Mouse (Mus musculus): ENCODE results near the gene Gabbr1.
"Not testable (repeated sequence)": the region's sequence is repeated elsewhere in the genome, so short reads cannot be mapped to it uniquely, and the experiment has no call there.

Gene Gabbr1

DNA sequence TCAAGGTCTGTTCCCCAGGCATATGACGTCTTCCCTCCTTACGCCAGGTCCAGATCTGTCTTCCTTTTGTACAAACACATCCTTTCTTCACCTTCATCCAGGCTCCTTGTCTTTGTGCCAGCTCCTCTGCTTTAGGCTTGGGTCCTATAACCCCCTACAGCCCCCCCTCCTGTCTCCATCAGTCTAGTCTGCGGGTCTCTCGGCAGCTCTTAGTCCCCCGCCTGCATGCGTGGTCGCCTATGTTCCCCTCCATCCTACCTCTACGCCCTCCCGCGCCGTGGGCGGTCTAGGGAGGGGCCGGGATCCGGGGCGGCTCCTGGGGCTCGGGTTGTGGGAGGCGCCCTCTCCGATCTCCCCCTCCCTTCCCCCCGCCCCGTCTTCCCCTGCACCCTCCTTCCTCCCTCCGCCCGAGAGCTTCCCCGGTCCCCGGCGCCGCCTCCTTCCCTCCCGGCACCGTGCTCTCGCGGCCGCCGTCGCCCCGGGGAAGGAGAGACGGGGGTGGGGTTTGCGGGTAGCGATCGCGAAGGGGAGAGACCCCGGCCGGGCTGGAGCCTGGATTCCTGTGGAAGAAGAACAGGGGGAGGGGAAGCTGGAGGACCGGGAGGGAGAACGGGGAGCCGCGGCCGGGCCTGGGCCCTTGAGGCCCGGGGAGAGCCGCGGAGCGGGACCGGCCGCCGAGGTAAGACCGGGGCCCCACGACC is at the start of gene Gabbr1:
TSS of gene Gabbr1 (plus strand) at position 356 of the 701 bp plus-strand sequence.
- peak; percentile 46 to 59 for DNase-seq (ENCODE audit: low read depth in 2 of 2, low spot score in 2 of 2)

DNA sequence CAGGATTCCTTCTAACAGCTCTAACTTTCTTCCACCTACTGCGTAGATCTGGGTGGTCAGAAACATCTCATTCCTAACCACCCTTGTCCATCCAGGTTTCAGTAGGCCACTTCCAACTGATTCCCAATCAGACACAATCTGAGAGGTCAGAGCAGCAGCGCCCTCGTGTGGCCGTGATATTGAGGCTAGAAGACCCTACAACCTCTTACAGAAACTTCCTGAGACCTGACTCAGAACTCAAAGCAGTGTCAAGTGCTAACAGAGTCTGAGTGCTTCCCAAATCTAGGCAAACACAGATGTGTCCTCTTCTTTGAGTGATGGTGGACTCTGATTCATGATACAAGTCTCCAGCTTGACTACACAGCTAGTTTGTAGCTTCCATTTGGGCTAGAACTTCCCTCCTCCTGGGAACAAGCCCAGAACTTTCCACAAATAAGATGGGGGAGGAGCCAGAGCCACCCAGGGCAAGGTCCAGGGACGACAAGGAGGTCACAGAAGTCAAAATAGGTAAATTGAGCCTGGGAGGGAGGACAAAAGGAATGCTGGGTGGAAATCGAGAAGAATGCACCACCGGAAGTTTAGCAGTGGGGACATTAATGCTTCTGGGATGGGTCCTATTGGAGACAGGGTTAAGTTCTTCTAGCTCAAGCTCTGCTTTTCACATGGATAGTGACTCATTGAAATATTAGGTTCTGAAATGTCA is 48.6 kb upstream of the Gabbr1 start:
- peak; percentile 24 to 38 for DNase-seq (ENCODE audit: low read depth in 2 of 2, low spot score in 2 of 2)

DNA sequence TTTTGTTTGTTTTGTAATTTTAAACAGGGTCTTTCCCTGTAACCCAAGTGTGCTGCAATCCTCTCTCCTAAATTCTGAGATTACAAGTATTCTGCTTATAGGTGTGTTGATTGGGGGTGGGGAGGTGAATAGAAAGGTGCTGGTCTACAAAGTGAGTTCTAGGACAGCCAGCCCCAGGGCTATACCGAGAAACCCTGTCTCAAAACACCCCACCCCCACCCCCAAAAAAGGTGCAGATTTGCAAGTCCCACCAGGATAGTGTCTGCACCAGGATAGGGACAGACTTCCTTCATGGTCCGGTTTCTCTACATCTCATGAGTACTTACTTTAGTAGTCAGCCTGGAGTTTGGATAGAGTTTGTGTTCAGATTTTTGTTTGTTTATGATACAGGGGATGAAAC is 47.3 kb upstream of the Gabbr1 start:
- no peak for DNase-seq (ENCODE audit: low read depth in 2 of 2, low spot score in 2 of 2)

DNA sequence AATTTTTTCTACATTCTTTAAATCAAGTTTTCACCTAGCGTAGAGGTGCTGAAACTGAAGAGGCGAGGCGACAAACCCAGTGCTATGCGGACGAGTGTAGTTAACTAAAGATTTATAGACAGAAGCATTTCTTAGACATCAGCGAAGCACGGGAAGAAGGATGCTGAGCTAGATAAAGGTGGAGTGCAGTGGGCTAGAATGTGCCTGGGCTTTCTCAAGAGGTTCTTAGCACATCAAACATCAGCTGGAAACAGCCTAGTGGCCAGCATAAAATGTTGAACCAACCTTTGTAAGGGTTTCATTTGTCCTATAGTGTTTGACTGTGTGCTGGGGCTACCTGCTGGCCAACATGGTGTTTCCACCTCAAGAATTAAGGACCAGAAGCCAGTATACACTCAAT is 44.9 kb upstream of the Gabbr1 start, which contains the start of gene Zfp57:
TSS of gene Zfp57 (plus strand) at position 301 of the 400 bp plus-strand sequence.
- DNase-seq (ENCODE audit: low read depth in 2 of 2, low spot score in 2 of 2) = no peak

DNA sequence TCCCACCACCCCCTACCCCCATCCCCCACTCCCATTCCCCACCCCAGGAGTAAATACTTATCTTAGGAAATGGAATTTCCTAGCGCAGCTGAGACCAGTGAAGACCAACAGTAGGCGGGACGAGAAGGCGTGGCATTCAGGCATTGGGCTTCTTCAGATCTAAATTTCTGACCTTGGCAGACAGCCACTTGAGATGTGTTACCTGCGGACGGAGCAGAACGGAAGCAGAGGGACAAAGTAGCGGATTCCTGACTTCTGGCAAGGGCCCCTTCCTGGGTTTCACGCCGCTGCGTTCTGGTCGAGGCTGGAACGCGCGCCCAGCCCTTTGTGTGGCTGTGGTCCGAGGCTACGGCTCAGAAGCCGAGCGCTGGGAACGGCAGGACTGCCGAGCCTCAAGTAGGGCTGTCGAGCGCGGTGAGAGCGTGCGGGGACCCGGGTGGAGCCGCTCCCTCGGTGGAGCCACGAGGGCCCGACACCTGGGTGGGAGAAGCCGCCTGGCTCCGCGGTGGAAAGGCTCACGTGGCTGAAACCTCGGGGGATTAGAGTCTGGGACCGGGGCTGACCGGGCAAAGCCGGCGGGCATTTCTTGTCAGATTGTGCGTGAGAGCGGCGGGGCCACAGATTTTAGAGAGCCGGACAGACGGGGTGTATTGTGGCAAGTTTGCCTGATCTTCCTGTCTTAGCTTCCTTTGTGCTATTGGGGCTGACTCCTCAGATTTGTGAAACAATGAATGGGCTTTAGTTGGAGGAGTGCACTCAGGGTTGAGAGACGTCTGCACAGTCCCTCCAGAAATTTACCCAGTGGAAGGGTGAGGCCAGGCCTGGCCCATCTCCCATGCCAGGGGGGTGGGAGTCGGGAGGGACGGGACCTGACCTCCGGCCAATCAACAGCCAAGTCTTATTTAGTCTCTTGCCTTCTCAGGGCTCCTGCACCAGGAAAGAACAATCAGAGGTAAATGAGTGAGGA is 43.1 kb upstream of the Gabbr1 start:
- DNase-seq (ENCODE audit: low read depth in 2 of 2, low spot score in 2 of 2) = no peak

DNA sequence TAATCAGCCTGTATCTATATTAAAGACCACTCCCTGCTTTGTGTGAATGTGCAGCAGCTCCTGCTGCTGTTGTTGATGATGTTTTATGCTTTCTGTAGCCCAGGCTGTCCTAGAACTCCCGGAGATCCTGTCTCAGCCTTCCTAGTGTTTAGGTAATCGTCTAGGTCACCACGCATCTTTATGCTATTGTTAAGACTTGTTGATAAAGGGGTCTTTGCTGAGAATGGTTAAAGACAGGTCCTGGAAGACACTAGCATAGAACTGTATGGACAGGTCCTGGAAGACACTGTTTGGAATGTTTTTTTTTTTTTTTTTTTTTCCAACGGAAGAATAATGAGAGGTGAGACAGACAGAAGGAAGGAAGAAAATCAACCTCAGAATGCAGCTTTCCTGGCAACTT is 42.4 kb upstream of the Gabbr1 start:
- no peak for DNase-seq (ENCODE audit: low read depth in 2 of 2, low spot score in 2 of 2)

DNA sequence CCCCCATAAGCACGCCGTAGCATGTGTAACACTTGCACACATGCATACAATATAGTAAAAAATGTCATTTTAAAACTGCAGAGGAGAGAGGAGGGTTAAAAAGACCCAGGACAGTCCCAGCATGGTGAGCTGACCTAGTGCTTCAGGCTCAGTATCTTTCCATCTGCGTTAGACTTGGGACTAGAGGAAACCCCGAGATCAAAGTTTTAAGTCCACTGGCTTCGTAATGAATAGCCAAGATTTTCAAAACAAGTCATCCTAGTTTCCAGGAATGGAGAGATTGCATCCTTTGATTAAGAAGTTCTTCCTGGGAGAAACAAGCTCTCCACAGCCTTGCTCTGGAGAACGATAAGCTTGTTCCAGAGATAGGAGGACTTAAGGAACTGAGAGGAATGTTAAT is 37.6 kb upstream of the Gabbr1 start:
- no peak for DNase-seq (ENCODE audit: low read depth in 2 of 2, low spot score in 2 of 2)

DNA sequence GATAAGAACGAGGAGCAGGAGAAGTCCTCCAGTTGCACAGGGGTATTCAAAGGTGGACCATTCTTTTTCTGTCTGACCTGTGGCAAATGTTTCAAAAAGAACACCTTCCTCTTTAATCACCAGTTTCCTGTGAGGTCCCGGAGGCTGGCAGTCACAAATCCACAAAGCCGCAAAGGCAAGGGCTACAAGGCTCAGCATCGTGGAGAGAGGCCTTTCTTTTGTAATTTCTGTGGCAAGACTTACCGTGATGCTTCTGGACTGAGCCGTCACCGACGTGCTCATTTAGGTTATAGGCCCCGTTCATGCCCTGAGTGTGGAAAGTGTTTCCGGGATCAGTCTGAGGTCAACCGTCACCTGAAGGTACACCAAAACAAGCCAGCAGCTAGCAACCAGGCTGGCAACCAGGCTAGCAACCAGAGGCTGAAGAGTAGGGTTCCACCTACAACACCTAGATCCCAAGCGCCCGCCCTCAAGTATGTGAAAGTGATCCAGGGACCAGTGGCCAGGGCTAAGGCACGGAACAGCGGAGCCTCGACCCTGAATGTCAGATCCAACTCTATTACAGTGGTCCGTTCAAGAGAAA is 36.2 kb upstream of the Gabbr1 start:
- DNase-seq (ENCODE audit: low read depth in 2 of 2, low spot score in 2 of 2) = peak in 1 of 2 experiments; percentile 3

DNA sequence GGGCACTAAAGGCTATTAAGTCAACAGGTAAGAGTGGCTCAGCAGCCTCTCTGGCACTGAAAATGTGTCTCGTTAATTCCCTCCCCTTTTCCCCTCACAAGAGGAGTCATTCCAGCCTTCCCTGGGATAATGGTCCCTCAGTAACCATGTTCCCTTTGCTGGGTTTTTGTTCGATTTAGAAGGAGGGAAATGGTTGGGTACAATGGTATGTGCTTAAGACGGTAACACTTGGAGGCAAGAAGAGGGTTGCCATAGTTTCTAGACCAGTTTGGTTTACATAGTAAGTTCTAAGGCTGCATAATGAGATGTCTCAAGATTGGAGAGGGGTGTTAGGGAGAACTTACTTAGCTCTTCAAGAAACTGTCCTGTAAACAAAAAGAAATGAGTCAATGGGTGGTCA is 34.0 kb upstream of the Gabbr1 start:
- no peak for DNase-seq (ENCODE audit: low read depth in 2 of 2, low spot score in 2 of 2)

DNA sequence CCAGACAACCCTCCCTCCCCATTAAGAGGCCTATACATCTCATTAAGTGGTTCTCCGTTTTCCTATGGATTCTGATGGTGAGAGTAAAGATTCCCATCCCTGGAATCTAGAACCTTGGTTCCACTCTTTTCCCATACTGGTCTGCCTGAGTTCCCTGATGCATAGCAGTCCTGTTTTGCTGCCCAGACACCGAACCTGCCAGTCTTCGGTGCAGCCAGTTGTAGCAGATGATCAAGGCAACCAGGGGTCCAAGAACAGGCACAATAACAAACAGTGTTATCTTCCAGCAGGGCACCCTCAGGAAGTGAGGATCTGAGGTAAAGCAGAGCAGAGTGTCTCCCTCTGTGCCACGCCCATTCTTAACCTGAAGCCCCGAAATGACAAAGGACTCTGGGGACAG is 33.6 kb upstream of the Gabbr1 start:
- DNase-seq (ENCODE audit: low read depth in 2 of 2, low spot score in 2 of 2) = no peak

DNA sequence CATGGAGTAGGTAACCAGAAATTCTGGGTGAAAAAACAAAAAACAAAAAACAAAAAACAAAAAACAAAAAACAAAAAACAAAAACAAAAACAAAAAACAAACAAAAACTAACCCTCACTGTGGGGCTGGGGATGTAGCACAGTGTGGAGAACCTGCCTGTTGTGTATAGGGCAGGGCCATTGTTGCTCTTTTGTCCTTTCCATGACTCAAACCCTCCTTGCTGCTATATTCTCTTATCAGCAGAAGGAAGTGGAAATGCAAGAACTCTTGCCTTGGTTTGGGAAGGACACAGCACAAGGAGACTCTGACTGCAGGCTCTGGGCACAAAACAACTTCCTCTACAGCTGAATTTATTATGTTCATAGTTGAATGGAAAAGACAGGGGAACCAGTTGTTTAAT is 29.4 kb upstream of the Gabbr1 start:
- no peak for DNase-seq (ENCODE audit: low read depth in 2 of 2, low spot score in 2 of 2)

DNA sequence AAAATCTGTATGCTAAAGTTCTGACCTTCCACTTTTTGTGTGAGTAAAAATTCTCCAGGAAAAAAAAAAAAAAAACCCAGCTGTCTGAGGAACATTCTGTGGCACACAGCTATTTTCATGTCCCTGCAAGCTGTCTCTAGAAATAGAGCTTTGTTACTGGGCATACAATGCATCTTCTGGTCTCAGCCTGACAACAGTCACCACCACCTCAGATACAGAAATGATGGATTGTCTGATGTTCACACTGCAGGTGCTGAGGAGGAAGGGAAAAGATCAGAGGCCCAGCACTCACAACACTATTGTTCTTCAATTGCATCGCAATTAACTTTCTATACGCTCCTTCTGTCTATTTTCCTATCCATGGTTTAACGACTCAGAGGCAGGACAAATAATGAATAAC is 27.4 kb upstream of the Gabbr1 start:
- DNase-seq (ENCODE audit: low read depth in 2 of 2, low spot score in 2 of 2) = no peak

DNA sequence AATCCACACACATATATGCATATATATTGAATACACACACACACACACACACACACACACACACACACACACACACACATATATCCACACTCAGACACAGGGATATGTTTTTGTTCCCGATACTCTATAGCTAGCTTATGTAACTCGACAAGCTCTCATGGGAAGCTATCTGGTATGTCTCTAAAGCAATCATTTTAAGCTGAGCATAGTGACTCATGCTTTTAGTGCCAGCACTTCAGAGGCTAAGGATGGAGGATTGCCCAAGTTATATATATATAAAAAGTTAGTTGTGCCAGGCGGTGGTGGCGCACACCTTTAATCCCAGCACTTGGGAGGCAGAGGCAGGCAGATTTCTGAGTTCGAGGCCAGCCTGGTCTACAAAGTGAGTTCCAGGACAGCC is 26.5 kb upstream of the Gabbr1 start:
- not testable (repeated sequence) for DNase-seq (ENCODE audit: low read depth in 2 of 2, low spot score in 2 of 2)

DNA sequence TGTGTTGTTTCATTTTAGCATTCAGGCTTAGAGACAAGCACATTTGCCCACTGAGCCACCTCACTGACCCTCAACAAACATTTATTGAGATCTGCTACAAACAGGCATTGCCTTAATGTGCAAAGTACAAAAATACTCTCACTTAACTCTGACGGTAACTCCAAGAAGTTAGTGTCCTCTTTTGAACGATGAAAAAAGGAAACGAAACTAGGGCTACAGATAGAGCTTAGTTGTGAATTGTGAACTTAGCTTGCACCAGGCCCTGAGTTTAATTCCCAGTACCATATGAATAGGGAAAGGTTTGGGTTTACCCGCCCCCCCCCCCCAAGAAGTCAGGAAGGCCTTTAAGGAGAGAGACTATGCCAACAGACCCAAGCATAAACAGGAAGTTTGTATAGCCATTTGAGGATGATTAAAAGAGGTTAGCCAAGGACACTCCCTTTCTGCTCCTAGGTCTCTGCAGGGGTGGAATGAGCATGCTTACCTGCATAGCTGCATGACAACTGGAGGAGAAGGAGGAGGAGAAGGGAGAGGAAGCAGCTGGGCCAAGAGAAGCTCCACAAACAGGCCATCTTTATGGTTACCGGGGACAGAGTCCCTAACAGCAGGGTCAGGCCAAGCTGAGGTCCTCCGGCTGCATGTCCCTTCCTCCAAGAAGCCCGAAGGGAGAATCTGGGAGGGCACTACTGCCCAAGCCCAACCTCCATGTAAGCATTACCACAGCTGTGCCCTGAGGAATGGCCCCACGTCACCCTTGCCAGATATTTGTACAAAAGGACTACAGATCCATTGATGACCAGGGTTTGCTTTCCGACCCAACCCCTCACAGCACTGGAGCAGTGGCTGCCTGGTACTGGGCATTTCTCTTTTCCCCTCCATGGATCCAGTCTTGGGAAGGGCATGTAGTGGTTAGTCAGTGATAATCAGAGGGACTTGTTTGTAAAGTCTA is 22.9 kb upstream of the Gabbr1 start, which contains the start of gene Mog:
TSS of gene Mog (minus strand) at position 771 of the 949 bp plus-strand sequence.
- no peak for DNase-seq (ENCODE audit: low read depth in 2 of 2, low spot score in 2 of 2)

DNA sequence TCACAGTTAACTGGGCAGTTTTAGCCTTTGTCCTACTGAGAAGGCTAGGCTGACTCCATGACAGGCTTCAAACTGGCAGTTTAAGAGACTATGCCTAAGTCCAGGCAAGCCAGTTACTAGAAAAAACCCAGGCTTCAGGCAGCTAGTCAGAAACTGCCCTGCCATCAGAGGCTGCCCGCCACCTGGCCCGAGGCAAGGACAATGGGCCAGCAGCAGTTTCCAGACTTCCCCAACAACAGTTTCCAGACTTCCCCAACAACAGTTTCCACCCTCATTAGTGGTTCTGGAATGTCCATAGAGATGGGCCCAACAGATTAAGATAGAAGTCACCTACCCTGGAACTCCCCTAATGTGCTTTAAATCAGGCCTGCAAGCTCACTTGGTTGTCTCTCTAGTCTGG is 19.3 kb upstream of the Gabbr1 start:
- DNase-seq (ENCODE audit: low read depth in 2 of 2, low spot score in 2 of 2) = no peak

DNA sequence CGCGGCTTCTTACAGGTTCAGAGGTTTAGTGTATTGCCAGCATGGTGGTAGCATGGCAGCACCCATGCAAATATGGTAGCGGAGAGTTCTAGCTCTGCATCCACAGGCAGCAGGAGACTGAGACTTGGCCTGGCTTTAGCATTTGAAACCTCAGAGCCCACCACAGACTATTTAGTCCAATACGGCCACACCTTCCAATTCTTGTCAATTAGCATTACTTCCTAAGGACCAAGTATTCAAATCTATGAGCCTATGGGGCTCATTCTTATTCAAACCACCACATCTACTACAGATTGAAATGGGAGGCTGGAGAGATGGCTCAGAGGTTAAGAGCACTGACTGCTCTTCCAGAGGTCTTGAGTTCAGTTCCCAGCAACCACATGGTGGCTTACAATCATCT is 18.3 kb upstream of the Gabbr1 start:
- DNase-seq (ENCODE audit: low read depth in 2 of 2, low spot score in 2 of 2) = no peak

DNA sequence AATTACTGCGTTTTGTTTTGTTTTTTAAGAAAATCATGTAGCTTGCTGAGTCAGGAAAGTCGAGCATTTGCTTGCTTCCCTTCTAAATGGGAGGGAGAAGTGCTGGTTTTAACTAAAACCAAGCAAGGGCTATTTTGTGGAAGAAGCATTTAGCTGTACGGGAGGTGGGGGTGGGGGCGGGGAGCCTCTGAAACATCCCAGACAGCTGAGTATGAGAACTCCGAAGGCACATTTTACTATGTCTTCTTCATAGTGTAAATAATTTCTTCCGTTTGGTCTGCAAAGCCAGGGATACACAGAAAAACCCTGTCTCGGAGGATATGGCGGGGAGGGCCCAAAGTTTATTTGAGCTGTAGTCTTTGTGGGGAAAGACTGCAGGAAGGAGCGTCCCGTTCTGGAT is 17.6 kb upstream of the Gabbr1 start:
- no peak for DNase-seq (ENCODE audit: low read depth in 2 of 2, low spot score in 2 of 2)

DNA sequence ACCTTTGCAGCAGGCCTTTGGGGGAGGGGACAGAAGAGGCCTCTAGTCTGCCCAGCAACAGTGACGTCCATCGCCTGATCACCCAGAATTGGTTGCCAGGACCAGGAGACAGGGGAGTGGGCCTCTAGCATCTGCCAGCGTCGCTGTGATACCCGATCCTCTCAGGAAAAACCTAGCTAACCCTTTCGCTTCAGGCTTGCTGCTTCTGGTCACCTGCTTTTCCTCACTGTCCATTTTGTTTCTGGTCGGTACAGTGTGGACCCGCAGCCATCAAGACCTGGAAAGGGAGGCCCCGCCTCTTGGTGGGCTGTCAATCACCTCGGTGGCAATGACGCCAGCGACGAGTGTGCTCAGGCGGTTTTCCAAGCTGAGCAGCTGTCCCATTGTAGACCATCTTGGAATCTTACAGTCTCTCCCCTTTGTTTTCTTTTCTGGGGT is 17.1 kb upstream of the Gabbr1 start:
- DNase-seq (ENCODE audit: low read depth in 2 of 2, low spot score in 2 of 2) = peak; percentile 32 to 61

DNA sequence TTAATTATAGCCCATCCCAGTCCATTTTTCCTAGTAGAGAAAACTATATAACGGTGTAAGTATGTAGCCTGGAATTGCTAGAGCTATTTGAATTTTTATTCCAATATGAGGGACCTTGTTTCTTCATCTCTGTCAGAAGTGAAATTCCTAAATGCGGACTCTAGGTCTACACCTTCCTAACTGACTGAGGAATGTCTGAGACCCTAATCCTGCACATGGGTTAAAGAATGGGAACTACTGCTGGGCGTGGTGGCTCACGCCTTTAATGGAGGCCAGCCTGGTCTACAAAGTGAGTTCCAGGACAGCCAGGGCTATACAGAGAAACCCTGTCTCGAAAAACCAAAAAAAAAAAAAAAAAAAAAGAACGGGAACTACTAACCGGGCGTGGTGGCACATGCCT is 16.6 kb upstream of the Gabbr1 start:
- DNase-seq (ENCODE audit: low read depth in 2 of 2, low spot score in 2 of 2) = no peak

Data from CD8-positive naive resting alpha-beta T cell, adult 2 months (primary cell).